Mouse (Mus musculus) stomach, postnatal 0 days (tissue): ENCODE data around the gene Nup107. TPM values are rescaled to one million over a fixed set of nuclear protein-coding genes. Genes with fewer than 3 reads are reported as not detected.

ENCODE experiments used
- ATAC-seq: fragments of 200-750 bp; cut with Nextera tagmentation; 2 replicates; pipeline ENCODE4 v1.8.0; 2017; ENCODE audit not compliant: low FRiP score, low TSS enrichment
- DNase-seq: peaks from one replicate; pipeline ENCODE4 v3.0.0-alpha.2; 2016; ENCODE audit warnings: low spot score
- H3K27ac ChIP-seq: fragments of 300-500 bp; sonication (generic); replicated peaks from 2 replicates; pipeline ENCODE4 v1.5.1; 2014; ENCODE audit warnings: mild to moderate bottlenecking, control low read depth
- H3K27me3 ChIP-seq: fragments of 300-500 bp; sonication (generic); 2 replicates; pipeline ENCODE4 v1.6.1; 2014; ENCODE audit warnings: low read length; ENCODE audit not compliant: control insufficient read depth, insufficient read depth
- H3K36me3 ChIP-seq: fragments of 300-500 bp; sonication (generic); 2 replicates; pipeline ENCODE4 v1.6.1; 2014; ENCODE audit warnings: low read length, mixed read lengths; ENCODE audit not compliant: control insufficient read depth, insufficient read depth
- H3K4me1 ChIP-seq: fragments of 300-500 bp; sonication (generic); replicated peaks from 2 replicates; pipeline ENCODE4 v1.6.1; 2014; ENCODE audit warnings: antibody characterized with exemption; ENCODE audit not compliant: control insufficient read depth, insufficient read depth
- H3K4me2 ChIP-seq: fragments of 300-500 bp; sonication (generic); replicated peaks from 2 replicates; pipeline ENCODE4 v1.6.1; 2014; ENCODE audit warnings: low read depth, mild to moderate bottlenecking, control low read depth, moderate library complexity
- H3K4me3 ChIP-seq: fragments of 300-500 bp; sonication (generic); 2 replicates; pipeline ENCODE4 v1.5.1; 2014; ENCODE audit warnings: low read depth, low read length, control low read depth
- H3K9ac ChIP-seq: fragments of 300-500 bp; sonication (generic); 2 replicates; pipeline ENCODE4 v1.6.1; 2014; ENCODE audit warnings: mild to moderate bottlenecking, low read length, control low read depth, mixed read lengths
- H3K9me3 ChIP-seq: fragments of 300-500 bp; sonication (generic); 2 replicates; pipeline ENCODE4 v1.6.1; 2016; ENCODE audit warnings: low read length; ENCODE audit not compliant: control insufficient read depth
- CTCF ChIP-seq: IDR thresholded peaks from 2 replicates; pipeline ENCODE4 v1.5.1; 2016; ENCODE audit warnings: antibody characterized with exemption, low read depth, mild to moderate bottlenecking, moderate library complexity
- EP300 ChIP-seq: optimal IDR thresholded peaks from 2 replicates; pipeline ENCODE3; 2016; ENCODE audit warnings: antibody characterized with exemption
- WGBS: fragments of 180-500 bp; shearing (Covaris S2); extraction: QIAGEN DNeasy Blood & Tissue Kit; methylation state at CpG from one replicate; pipeline ENCODE4 v1.1.7; 2014; 5-methylcytosine and 5-hydroxymethylcytosine counted together
- polyA plus RNA-seq: library from polyadenylated mRNA; unstranded; fragments of >200 nt; fragmentation: Nextera tagmentation; extraction: Ambion mirVana; gene quantifications from 2 replicates; pipeline ENCODE4 v1.2.1, GENCODE M21; 2015

Nup107 gene
- polyA plus RNA-seq, 1 experiment from 2014 or later: 16.5 TPM

DNA sequence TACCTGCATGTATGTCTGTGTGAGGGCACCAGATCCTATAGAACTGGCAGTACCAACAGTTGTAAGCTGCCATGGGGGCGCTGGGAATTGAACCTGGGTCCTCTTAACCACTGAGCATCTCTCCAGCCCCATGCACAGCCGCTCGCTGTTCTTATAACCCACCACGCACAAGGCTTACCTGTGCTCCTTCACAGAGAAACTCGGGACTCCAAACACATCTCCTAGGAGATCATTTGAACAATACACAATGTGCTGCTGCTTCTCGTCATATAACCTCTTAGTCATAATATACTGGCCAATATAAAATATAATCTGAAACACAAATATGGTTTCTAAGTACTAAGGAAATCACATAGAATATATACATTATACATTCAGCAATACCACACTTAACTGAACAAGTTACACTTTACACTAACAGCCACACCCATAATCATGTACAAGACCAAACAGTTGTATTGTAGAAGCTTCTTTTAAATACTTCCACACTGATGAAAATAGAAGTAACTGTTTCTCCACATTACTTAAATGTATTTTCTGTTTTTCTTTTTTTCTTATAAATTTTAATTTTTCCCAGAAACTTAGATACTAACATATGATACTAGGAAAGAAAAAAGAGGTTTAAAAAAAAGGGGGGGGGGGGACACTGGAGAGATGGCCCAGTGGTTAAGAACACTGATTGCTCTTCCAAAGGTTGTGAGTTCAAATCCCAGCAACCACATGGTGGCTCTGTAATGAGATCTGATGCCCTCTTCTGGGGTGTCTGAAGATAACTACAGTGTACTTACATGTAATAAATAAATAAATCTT lies 90.3 kb downstream of the Nup107 start:
- TF ChIP-seq CTCF (no peak), EP300 (no peak)
- H3K9ac ChIP-seq: no peak overlapping the region
- H3K27me3 ChIP-seq: no peaks in the 10 kb centered on the region
- H3K4me2 ChIP-seq: no peak overlapping the region
- H3K4me1 ChIP-seq: no peaks in the 10 kb centered on the region
- no peak overlapping the region for H3K4me3 ChIP-seq
- DNase-seq (no peak), ATAC-seq (no peak; the same call in 1 of the 2 replicates)
- no peak overlapping the region for H3K27ac ChIP-seq
- peaks cover 34% of the 10 kb centered on the region for H3K36me3 ChIP-seq
- no peaks in the 10 kb centered on the region for H3K9me3 ChIP-seq
- WGBS: 94% methylated on average over 6 of the region's 6 CpGs

- H3K4me1 ChIP-seq: no peaks in the 10 kb centered on the region
- DNase-seq (no peak), ATAC-seq (no peak)
- no peak overlapping the region for H3K9ac ChIP-seq
- H3K4me2 ChIP-seq: no peak overlapping the region
- WGBS: 87% methylated on average over 6 of the region's 6 CpGs
- TF ChIP-seq CTCF: no peak
- TF ChIP-seq EP300: no peak
- peaks cover 34% of the 10 kb centered on the region for H3K36me3 ChIP-seq
- no peaks in the 10 kb centered on the region for H3K9me3 ChIP-seq
- no peak overlapping the region for H3K4me3 ChIP-seq
- H3K27ac ChIP-seq: no peak overlapping the region
- no peaks in the 10 kb centered on the region for H3K27me3 ChIP-seq
Observed at GRCm38 (mm10) chr10:117701034-117701829, 91.3 kb downstream of the Nup107 start.

Other genes starting within 250 kb of the Nup107 start
- 22.9 and 26.6 TPM in 2 replicates for gene Cpm, start 163.2 kb downstream of the Nup107 start, polyA plus RNA-seq
- 14.8 and 17.6 TPM in 2 replicates for gene Mdm2, start 81.9 kb downstream of the Nup107 start, polyA plus RNA-seq
- gene Slc35e3, start 46.3 kb downstream of the Nup107 start, polyA plus RNA-seq: 19.4 and 21.0 TPM in 2 replicates
- gene Rap1b, start 53.3 kb upstream of the Nup107 start, polyA plus RNA-seq: 130 and 132 TPM in 2 replicates